Mouse (Mus musculus) frontal cortex, postnatal 25 days (tissue): Measurements from ENCODE around the gene Arhgef2.

Experiments
- DNase-seq, 2 experiments: peaks; one replicate each; pipeline ENCODE4 v3.0.0; 2022; ENCODE audit warnings: low spot score in 2 of 2

The Arhgef2 gene

DNA sequence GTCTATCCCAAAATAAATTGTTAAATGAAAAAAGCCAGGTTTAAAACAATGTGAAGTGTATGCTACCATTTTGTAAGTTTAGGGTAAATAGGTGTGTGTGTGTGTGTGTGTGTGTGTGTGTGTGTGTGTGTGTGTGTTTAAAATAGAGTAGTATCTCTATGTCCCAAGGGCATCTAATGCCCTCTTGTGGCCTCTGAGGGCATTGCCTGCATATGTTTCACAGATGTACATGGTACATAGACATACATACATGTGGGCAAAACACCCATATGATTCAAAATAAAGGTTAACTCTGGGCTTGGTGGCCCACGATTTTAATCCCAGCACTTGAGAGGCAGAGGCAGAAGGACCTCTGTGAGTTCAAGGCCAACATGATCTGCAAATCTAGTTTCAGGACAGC, 34.9 kb downstream of the Arhgef2 start:
- DNase-seq, result peak; percentile 41 to 65

DNA sequence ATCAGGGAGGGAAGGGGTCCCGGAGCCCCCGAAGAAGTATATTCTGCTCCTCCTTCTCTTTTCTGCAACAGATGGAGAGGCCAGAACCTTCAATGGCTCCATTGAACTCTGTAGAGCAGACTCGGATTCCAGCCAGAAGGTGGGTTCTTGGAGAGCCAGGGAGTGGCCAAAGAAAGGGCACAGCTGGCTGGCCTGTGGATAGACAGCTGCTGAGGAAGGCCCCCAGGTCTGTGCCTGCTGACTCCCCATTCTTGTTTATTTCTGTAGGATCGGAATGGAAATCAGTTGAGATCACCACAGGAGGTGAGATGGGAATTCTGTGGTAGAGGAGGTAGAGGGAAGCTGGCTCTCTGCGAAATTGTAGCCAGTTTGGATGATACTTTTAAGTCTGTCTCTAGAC, 37.3 kb downstream of the Arhgef2 start:
- DNase-seq, result no peak

DNA sequence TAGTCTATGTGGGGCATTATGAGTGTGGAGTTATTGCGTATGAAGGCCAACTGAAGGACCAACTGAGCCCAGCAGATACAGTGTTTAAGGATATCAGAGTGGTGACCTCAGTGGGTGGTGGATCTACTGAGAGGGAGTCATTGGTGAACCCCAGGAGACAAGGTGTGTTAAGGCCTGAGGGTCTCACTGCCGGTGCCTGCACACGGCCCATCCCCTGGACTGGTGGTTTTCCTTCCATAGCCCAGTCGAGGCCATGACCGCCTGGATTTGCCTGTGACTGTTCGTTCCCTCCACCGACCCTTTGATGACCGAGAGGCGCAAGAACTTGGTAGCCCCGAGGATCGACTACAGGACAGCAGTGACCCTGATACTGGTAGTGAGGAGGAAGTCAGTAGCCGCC, 40.2 kb downstream of the Arhgef2 start:
- DNase-seq, result no peak

DNA sequence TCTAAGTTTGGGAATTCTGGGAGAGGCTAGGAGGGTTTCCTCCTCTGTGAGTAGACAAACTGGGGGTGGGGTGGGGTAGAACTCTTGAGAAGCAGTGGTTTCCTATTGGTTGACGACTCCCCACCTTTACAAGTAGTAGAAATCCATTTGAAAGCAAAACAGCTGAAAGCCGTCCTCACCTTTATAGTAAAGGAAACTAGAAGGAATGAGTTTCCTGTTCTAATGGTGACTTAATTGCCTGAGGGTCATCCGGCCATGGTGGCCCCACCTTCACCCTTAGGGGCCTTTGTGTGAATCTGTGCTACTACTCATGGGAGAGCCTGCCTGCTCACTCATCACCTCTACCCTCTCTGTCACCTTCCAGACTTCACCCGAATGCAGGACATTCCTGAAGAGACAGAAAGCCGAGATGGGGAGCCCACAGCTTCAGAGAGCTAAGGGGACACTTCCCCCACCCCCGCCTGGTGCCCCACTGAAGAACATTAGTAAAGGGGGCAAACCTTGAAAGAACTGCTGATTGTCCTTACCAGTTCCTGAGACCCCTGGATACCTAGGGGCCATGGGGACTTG, 40.7 kb downstream of the Arhgef2 start:
- DNase-seq, result no peak

DNA sequence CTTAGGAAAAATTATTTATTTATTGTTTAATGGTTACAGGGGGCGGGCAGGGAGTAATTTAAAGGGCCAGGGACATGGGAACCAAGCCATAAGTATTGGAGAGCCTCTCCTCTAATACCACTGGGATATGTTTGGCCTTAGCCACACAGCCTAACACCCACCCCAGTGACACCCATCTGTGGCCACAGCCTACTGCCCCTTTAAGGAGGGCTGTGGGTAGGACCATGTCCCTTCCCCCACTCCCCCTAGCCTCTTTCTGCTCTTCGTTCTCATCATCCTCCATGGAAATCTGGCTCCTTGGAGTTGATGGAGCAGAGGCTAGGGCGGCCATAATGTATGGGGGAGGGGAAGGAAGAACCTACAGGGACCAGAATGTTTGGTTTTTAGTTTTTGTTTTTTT, 41.3 kb downstream of the Arhgef2 start:
- DNase-seq, result no peak

DNA sequence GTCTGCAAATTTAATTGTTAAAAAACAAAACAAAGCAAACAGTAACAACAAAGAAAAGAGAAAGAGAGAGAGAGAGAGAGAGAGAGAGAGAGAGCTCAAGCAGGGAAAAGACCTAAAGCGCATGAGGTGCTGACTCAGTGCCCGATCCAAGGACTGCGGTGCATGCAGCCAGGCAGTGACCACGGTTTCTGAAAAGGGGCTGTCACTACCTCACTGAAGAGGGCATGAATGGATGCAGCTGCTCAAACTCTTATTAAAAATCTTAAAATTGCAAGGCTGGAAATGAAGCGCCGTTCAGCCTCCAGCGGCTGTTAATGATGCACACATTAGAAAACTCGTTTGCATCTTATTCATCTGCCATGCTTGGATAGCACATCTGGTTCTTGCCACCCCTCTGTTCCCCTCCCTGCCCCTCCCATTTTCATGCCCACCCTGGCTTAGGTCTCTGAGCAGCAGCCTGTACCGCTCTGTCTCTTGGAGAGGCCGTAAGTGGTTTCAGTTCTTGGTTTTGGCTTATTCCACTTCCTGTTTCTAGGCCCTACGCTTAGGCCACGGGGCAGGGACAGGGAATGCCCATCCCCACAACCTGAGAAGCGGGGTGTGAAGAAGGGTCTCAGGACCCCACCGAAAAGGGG, 42.1 kb downstream of the Arhgef2 start:
- DNase-seq, result no peak

DNA sequence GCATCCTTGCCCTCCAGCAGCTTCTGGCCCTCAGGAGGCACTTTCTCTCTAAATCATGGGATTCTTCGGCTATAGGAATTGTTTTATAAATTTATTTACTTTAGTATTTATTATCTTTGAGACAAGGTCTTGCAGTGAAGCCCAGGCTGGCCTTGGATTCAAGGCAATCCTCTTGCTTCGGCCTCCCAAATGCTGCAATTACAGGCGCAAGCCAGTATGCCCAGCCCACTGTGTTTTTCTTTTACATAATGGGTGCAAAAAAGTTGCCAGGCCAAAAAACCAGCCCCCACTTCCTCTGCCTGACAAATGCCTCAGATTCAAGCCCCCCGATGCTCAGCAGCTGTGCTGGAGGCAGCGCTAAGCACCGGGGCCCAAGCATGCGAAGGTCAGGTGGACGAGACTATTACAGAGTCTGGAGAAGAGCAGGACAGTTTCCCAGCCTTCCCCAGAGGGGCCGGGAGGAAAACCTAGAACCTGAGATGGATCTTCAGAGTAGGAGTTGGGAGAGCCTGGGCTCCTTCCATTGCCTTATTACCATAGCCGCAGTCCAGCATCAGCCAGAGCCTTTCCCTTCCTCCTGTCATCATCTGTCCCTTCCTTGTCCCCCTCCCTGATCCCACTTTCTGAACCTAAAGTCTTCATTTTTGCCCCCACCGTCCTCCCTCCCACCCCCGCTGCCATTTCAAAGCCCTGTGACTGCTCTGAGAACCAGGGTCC, 42.8 kb downstream of the Arhgef2 start:
- DNase-seq, result peak in 1 of 2 experiments; percentile 11

DNA sequence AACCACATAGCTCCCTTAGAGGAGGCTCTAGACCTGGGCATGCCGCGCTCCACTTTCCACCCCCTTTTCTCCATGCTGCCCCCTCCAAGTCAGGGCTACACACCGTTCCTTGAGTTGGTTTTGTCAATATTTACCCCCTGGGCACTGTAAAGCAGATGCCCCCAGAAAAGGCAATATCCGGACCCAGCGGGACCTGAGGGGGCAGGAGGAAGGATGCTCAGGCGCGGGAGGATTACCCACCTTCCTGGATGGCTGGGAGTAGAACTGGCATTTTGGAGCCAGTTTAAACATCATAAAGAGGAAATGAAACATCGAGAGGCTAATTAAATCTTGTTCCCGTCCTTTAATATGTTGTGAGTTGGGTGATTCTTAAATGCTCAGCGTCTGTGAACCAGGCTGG, 43.4 kb downstream of the Arhgef2 start:
- no peak for DNase-seq

DNA sequence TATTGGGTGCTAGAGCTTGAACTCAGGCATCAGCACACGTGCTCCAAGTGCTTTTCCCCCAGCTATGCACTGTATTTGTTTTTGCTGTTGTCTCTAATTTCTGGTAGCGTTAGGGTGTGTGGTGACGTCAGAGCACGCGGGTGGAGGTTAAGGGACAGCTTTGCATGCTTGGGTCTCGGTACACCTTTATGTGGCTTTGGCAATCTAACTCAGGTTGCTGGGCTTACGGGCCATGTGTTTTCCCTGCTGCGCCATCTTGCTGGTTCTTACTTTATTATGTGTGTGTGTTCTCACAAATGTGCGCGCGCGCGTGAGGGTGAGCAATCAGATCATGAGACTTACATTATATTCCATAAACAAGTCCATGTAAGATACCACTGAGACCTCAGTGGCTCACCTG, 44.2 kb downstream of the Arhgef2 start:
- no peak for DNase-seq

DNA sequence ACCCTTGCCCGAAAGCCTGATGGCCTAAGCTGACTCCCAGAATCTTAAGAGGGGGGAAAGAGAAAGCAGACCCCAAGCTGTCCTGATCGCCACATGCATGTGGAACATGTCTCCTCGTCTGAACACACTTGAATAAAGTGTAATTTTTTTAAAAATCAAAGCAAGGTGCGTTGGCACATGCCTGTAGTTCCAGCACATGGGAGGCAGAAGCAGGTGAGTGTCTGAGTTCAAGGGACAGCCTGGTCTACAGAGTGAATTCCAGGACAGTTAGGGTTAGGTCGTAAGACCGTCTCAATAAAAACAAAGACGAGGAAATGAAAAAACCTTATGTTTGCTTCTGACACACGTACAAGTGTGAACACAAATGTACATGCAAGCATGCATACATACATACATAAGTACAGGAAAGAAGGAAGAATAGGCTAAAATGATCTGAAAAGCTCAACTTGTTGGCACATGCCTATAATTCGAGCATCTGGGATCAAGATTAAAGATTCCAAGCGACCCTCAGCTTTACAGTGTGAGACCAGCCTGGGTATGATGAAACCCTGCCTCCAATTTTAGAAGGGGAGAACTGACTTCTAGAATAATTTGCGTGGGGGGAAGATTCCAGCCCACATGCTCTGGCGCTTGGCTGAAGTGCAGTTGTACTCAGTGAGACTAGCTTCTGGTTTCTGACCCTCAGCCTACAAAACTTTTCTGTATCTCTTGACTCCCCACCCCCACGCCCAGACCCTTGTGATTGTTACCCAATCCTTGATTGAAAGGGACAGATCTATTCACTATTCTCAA, 45.1 kb downstream of the Arhgef2 start:
- no peak for DNase-seq

DNA sequence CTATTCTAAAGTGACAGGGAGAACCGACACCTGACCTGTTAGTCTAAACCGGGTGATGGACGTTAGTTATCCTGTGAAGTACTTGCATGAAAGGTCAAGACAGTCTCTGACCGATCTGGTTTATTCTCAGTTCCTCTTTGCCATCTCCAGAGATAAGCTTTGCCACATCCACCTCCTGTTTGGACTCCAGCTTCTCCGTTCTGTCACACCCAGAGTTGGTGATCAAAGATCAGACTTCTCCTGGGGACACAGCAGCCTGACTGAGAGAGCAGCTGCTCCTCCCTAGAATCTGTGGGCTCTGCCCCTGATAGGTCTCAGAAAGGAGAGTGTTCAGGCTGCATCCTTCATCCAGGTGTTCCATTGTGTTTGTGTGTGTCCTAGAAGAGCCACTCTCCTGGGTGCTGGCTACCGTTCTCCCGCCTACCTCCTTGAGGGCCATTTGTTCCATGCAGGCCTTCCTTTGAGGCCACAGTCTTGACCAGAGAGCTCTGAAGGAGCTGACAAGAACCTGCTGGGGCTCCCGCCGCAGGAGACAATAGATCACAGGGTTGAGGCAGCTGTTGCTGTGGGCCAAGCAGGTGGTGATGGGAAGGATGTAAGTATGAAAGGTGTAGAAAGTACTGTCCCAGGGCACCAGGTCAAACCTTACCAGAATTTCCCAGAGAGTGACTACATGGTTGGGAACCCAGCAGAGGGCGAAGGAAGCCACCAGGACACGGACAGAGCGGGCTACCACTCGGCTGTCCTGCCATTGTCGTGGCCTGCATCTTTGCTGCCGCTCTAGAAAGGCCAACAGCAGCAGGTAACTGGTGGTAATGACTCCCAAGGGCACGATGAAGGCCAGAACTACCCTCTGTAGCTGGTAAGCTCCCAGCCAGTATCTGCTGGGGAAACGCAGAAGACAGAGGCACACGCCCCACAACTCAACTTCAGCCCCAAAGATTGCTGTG, 46.2 kb downstream of the Arhgef2 start:
- DNase-seq, result no peak

DNA sequence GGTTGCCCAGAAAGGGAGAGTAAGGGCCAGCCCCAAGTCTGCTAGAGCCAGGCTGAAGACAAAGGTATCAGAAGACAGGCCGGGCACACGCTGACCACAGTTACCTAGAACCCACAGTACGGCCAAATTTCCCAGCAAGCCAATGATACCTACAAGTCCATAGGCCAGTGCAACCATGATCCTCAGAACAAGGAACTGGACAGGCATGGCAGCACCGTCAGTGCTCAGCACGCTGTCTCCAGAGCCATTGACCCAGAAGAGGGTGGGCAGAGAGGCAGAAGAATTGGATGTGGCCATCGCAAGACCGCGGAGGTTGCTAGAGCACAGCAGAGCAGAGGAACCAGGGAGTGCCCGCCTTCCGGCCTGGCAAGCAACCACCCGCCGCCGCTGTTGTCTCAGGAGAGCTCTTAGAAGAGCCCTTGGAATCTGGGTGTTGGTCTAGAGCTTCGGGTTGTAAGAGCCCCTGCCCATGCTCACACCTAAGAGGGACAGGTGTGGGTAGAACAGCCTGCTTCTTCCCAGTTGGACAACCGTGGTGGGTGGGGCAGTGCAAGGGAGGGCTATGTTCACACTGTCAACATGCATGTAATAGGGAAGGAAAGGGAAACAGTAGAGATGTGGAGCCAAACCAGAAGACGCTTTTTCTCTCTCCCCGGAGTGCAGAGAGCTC, 47.2 kb downstream of the Arhgef2 start, which contains the start of gene Rxfp4:
TSS of gene Rxfp4 (minus strand) at position 297 of the 670 bp plus-strand sequence.
- DNase-seq, result no peak

DNA sequence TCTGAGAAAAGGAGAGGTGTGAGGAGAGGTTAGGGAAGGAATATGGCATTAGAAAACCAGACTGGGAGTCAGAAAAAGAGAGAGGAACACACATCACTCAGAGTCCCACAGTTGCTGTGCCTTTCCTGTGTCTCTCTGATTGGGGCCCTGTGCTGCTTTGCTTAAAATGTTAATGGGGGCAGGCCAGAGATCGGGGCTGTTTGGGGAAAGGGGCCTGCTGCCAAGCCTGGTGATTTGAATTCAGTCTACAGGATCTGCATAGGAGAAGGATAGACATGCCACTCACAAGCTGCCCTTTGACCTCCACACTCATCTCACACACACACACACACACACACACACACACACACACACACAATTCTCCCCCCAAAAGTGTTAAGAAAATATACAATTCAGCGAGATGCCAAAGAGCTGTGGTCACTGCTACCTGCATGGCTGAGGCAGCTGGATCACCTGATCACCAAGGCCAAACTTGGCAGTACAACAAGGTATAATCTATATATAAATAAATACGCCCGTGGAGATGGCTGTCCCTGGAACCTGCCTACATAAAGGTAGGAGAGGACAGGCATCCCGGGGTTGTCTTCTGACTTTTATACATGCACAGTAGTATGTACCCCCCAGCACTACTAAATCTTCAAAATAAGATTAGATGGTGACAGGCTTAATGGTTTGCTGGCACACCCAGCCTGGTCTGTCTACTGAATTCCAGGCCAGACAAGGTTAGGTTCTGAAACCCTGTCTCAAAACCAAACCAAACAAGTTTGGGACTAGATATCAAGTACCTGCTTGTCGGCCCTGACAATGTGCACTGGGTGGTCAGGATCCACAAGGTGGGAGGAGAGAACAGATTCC, 48.0 kb downstream of the Arhgef2 start:
- DNase-seq, result no peak

DNA sequence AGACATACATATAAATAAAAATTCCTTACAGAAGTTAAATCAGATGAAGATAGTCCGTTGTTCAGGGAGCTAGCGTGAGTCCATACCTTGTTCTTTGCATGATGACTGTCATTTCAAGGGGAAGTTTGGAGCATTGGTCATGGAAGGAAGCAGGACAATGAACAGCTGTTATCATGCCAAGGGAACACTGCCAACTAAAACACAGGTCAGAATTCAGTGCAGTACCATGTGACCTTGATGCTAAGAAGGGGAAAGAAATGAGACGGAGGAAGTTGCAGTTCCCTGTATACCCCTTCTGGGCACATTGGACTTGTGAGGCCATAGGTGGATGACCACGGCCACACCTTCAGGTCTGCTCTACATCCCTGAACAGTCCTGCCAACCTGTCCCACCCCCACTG, 48.9 kb downstream of the Arhgef2 start:
- no peak for DNase-seq

DNA sequence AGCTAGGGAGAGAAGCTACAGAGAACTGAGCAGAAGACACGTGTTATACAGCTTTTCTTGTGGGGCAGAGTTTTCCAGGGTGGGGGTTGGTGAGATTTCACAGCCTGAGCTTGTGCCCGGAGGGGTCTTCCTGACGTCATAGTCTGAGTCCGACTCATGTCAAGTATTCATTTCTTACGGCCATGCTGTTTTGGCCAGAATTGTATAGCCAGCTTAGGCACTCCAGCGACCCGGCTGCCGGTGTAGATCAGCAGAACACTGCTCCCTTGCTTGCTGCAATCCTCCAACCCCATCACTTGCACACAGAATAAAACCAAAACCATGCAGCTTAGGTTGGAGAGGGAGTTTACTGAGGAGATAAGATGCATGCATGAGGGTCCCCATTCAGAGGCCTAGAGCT, 49.9 kb downstream of the Arhgef2 start:
- no peak for DNase-seq

DNA sequence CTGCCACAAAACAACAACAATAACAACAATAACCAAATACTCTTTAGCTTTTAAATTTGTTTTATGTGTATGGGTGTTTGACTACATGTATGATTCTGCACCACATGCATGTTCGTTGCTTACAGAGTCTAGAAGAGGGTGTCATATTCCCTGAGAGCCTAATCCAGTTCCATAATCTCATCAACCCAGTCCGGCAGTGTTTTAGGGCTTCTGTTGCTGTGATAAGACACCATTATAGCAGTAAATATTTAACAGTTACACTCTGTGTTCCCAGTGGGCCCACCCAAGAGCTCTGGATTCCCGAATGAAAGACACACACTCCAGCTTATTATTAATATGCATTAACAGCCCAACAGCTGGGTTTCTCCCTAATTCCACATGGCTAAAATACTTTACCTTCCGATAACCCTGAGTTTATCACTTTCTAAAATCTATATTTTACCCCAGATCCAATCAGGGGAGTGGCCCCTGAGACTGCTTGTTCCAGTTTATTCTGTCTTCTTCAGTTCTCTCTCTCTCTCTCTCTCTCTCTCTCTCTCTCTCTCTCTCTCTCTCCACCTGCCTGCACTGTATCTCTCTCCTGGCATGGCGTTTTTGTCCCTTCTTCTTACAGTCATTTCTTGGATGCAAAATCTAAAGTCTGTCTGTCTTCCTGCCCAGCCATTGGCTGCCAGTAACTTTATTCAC, 52.8 kb downstream of the Arhgef2 start:
- DNase-seq, result no peak

DNA sequence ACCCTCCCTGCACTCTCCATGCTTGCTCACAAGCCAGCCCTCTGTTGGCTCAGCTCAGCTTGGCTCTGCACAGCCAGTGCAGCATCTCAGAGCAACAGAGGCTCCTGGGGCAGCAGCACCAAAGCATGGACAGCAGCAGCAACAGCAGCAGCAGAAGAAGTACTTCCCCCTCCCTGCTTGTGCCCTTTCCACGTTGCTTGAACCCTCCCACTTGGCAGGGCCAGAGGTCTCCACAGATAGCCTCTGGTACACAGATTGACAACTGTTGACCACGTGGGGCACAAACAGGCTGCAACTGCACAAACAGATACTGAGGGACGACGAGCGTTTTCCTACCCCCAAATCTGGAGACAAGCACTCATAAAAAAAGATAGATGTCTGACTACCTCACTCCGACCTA, 54.0 kb downstream of the Arhgef2 start:
- DNase-seq, result no peak

DNA sequence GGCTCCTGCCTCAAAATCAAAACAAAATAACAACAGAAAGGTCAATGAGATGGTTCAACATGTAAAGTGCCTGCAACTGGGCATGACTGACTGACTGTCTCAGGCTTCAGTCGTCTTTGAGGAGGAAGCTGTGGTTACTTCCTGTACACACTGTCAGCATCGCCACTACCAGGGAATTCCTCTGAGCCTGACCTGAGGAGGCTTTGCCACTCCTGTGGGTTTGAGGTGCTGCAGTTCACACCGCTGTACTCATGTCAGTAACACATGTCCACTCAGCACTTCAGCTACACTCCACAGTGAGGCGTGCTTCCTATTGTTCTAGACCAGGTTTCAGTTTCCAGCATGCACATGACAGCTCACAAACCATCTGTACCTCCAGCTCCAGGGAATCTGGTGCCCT, 58.3 kb downstream of the Arhgef2 start:
- DNase-seq, result no peak

DNA sequence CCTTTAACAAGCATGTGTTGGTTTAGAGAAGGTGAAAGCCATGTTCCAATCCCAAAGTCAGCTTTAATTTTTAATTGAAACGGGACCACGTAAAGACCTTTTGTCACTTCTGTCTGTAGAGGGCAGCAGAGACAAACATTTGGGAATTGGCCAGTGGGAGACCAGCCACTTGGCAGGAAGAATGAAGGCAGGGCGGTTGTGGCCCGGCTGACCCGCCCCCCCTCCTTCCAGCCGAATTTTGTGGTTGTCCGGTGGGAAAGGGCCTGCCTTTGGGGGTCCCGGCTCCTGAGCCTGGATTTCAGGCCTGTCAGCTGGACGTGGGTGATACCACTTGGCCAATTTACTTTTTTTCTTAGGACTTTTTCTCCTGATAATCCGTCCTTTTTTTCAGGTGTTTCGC, 71.6 kb downstream of the Arhgef2 start:
- DNase-seq, result peak in 1 of 2 experiments; percentile 34
